Mouse (Mus musculus) midbrain, embryonic 13.5 days (tissue): ENCODE data around the gene 4933415A04Rik. TPM values are rescaled to one million over a fixed set of nuclear protein-coding genes. Genes with fewer than 3 reads are reported as not detected.

Source experiments
- ATAC-seq: fragments of 200-750 bp; cut with Nextera tagmentation; 2 replicates; pipeline ENCODE4 v1.8.0; 2017; ENCODE audit warnings: mild to moderate bottlenecking, moderate TSS enrichment, moderate library complexity
- H3K27ac ChIP-seq: fragments of 300-500 bp; sonication (generic); 2 replicates; pipeline ENCODE4 v1.5.1; 2015; ENCODE audit warnings: inconsistent platforms, mild to moderate bottlenecking, moderate library complexity
- H3K27me3 ChIP-seq: fragments of 300-500 bp; sonication (generic); 2 replicates; pipeline ENCODE4 v1.6.1; 2015; ENCODE audit warnings: mild to moderate bottlenecking, inconsistent platforms
- H3K36me3 ChIP-seq: fragments of 300-500 bp; sonication (generic); 2 replicates; pipeline ENCODE4 v1.6.1; 2015; ENCODE audit warnings: mild to moderate bottlenecking, inconsistent platforms
- H3K4me1 ChIP-seq: fragments of 300-500 bp; sonication (generic); replicated peaks from 2 replicates; pipeline ENCODE4 v1.6.1; 2015; ENCODE audit warnings: inconsistent platforms
- H3K4me2 ChIP-seq: fragments of 300-500 bp; sonication (generic); replicated peaks from 2 replicates; pipeline ENCODE4 v1.6.1; 2015; ENCODE audit warnings: moderate library complexity, mild to moderate bottlenecking, inconsistent platforms
- H3K4me3 ChIP-seq: fragments of 300-500 bp; sonication (generic); replicated peaks from 2 replicates; pipeline ENCODE4 v1.5.1; 2015; ENCODE audit warnings: mild to moderate bottlenecking, inconsistent platforms
- H3K9ac ChIP-seq: fragments of 300-500 bp; sonication (generic); replicated peaks from 2 replicates; pipeline ENCODE4 v1.6.1; 2015; ENCODE audit warnings: mild to moderate bottlenecking, inconsistent platforms
- H3K9me3 ChIP-seq: fragments of 300-500 bp; sonication (generic); 2 replicates; pipeline ENCODE4 v1.6.1; 2016; ENCODE audit warnings: mild to moderate bottlenecking, inconsistent platforms
- WGBS: fragments of 180-500 bp; shearing (Covaris S2); methylation state at CpG from one replicate; pipeline ENCODE4 v1.1.7; 2015; 5-methylcytosine and 5-hydroxymethylcytosine counted together
- polyA plus RNA-seq: library from polyadenylated mRNA; unstranded; fragments of >200 nt; fragmentation: Nextera tagmentation; extraction: Ambion mirVana; gene quantifications from 2 replicates; pipeline ENCODE4 v1.2.1, GENCODE M21; 2015

The 4933415A04Rik gene
- polyA plus RNA-seq, 1 experiment from 2014 or later = 7.2 TPM

DNA sequence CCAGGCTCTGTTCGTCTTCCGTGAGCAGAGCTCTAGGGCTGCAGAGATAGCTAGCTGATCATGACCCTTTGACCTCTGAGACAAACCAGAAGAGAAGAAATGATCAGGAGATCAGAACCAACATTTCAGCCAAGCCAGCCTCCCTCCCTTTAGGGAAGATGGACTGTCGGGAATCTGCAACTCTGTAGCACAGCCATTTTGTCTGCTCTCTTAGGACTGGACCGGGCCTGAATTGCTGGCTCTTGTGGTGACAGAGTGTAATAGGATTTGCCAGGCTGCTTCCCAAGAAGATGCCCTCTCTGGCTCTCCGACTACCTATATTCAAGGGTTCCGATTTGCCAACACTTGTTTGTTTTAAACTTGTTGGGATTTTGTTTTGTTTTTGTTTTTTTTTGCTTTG is 34.2 kb upstream of the 4933415A04Rik start:
- H3K27ac ChIP-seq = no peak overlapping the region
- no peak overlapping the region for H3K4me3 ChIP-seq
- no peak overlapping the region for H3K9ac ChIP-seq
- no peak overlapping the region for H3K4me2 ChIP-seq
- H3K36me3 ChIP-seq = peaks cover 14% of the 10 kb centered on the region
- H3K27me3 ChIP-seq = no peaks in the 10 kb centered on the region
- no peak for ATAC-seq
- H3K4me1 ChIP-seq = peaks cover 28% of the 10 kb centered on the region
- no peaks in the 10 kb centered on the region for H3K9me3 ChIP-seq
- WGBS = 61% methylated on average over 6 of the region's 6 CpGs

DNA sequence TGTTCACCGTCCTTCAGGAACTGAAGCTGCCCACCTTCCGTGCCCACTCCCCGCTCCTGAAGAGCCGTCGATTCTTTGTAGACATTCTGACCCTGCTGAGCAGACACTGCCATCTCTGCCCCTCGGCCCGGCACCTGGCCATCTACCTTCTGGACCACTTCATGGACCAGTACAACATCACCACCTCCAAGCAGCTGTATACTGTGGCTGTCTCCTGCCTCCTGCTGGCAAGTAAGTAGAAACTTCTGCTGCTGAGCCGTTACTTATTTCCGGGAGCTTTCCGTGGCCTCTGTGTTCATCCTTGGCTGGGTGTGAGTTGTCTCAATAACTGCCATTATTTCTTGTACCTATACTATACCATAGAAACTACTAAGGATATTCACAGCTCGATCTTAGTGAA is 30.3 kb upstream of the 4933415A04Rik start:
- Histone ChIP-seq H3K4me1 (peaks cover 17% of the 10 kb centered on the region), H3K27ac (no peak overlapping the region), H3K27me3 (no peaks in the 10 kb centered on the region), H3K4me2 (no peak overlapping the region), H3K36me3 (peaks cover 28% of the 10 kb centered on the region), H3K9me3 (no peaks in the 10 kb centered on the region), H3K4me3 (no peak overlapping the region), H3K9ac (no peak overlapping the region)
- 89% methylated on average over 11 of the region's 11 CpGs for WGBS
- no peak for ATAC-seq

DNA sequence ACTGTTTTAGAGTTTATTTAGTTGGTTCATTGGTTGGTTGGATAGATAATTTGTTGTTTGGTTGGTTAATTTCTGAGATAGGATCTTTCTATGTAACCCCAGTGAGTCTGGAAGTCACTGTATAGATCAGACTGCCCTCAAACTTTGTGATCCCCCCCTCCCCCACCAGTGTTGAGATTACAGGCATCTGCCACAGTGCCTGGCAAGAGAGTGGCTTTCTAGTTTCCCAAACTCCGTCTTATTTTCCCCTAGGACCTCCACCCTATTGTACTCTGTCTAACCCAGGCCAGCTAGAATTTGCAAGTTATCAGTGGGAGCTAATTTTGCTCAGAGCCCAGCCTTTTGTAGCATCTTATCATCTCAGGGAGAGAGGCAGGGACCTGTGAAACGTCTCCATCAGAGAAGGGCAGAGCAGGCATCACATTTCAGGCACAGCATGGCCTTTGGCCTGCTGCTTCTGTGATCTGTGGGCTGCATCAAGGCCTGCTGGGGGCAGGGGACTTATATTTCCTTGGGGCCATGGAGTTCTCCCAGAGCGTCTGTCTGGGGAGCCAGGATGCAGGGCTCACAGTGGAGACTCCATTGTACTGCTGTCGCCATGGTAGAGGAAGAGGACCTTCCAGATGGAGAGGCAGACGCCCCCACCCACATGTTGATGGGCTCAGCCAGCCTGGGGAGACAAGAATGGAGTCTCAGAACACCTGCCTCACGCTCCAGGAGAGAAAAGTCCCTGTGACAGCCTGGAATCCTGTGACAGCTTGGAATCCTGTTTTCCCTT is 27.1 kb upstream of the 4933415A04Rik start:
- ATAC-seq = peak; percentile 69
- Histone ChIP-seq H3K27ac (peak overlapping the region; percentile 81), H3K4me3 (no peak overlapping the region), H3K27me3 (no peaks in the 10 kb centered on the region), H3K9ac (0 out of 2 replicates have a peak overlapping the region, but pooled peaks have one; percentile 46), H3K4me1 (peaks cover 31% of the 10 kb centered on the region), H3K36me3 (peaks cover 28% of the 10 kb centered on the region), H3K4me2 (no peak overlapping the region), H3K9me3 (no peaks in the 10 kb centered on the region)
- 5% methylated on average over 6 of the region's 6 CpGs for WGBS

DNA sequence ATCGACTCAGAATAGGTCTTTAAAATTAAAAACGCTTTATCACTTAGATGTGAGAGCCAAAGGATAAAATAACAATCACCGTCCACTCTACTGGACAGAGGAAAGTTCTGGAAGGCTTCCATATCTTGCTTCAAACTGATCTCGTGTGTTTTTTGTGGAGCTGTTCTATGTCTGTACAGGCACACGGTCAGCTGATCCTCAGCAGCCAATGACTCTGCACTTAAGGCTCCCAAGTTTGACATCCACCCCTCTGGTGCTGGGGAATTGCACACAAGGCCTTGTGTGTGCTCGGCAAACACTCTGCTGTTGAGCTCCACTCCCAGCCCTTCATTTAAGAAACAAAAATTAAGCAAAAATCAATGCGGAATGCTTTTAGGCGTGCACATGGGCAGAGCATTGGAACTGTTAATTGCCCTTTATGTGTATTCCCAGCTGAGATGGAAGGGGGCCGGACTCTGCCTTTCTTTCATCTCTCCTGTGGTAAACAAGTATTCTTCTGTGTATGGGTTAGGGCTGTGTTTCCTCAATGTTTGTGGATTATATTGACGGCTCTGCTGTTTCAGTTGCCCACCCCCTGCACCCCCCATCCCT is 23.1 kb upstream of the 4933415A04Rik start:
- H3K36me3 ChIP-seq = peaks cover 3% of the 10 kb centered on the region; the same call in 1 of the 2 replicates

DNA sequence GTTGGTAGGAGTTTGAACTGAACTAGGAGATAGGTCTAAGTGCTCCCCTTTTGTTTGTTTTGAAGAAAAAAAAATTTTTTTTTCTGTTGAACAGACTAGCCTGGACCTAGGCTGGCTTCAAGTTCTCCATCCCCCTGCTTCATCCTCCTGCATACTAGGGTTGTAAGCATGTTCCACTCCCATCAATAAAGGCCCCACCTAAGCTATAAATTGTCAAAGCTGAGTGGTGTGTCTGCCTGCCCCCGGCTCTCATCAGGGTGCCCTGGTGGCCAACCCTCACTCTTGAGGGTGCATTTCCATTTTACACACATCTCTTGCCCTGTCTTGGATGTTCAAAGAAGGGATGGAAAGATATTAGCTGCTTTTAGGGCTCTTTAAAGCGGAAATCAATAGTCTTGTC is 21.4 kb upstream of the 4933415A04Rik start:
- peak; percentile 46 for ATAC-seq
- H3K9me3 ChIP-seq = no peaks in the 10 kb centered on the region
- no peaks in the 10 kb centered on the region for H3K27me3 ChIP-seq
- peaks cover 50% of the 10 kb centered on the region for H3K4me1 ChIP-seq
- no peak overlapping the region for H3K4me2 ChIP-seq
- H3K9ac ChIP-seq = 0 out of 2 replicates have a peak overlapping the region, but pooled peaks have one; percentile 16
- no peak overlapping the region for H3K4me3 ChIP-seq
- no peaks in the 10 kb centered on the region for H3K36me3 ChIP-seq
- H3K27ac ChIP-seq = peak overlapping the region; percentile 67; the same call in 1 of the 2 replicates
- WGBS = 21% methylated on average over 2 of the region's 2 CpGs

More for the DNA sequence above, 23.1 kb upstream of the 4933415A04Rik start:
- no peaks in the 10 kb centered on the region for H3K27me3 ChIP-seq
- peak overlapping the region; percentile 44; the same call in 1 of the 2 replicates for H3K27ac ChIP-seq
- H3K4me1 ChIP-seq = peaks cover 54% of the 10 kb centered on the region
- H3K9me3 ChIP-seq = no peaks in the 10 kb centered on the region
- 65% methylated on average over 10 of the region's 10 CpGs for WGBS
- H3K9ac ChIP-seq = no peak overlapping the region
- H3K4me3 ChIP-seq = no peak overlapping the region
- no peak for ATAC-seq
- H3K4me2 ChIP-seq = no peak overlapping the region

DNA sequence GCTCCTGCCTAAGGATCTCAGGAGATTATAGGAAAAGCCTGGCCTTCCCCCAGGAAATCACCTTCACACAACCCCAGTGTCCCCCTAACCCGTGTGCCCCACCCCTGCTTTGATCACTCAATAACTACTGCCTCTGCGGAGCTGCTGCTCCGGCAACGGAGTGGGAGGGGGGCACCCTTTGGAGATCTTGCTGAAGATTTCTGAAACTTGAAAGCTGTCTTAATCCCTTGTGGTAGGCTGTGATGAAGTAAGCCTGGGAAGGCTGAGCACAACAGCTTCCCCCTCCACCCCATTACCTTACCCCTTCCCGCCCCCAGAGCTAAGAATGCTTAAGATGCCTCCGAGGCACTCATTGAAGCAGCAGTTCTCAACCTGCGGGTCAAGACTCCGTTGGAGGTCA is 21.0 kb upstream of the 4933415A04Rik start:
- 5% methylated on average over 8 of the region's 8 CpGs for WGBS
- ATAC-seq = peak; percentile 73
- H3K4me2 ChIP-seq = no peak overlapping the region
- H3K27ac ChIP-seq = peak overlapping the region; percentile 67
- H3K36me3 ChIP-seq = no peaks in the 10 kb centered on the region
- 0 out of 2 replicates have a peak overlapping the region, but pooled peaks have one; percentile 16 for H3K9ac ChIP-seq
- no peaks in the 10 kb centered on the region for H3K9me3 ChIP-seq
- H3K4me1 ChIP-seq = peaks cover 50% of the 10 kb centered on the region
- no peak overlapping the region for H3K4me3 ChIP-seq
- H3K27me3 ChIP-seq = no peaks in the 10 kb centered on the region

DNA sequence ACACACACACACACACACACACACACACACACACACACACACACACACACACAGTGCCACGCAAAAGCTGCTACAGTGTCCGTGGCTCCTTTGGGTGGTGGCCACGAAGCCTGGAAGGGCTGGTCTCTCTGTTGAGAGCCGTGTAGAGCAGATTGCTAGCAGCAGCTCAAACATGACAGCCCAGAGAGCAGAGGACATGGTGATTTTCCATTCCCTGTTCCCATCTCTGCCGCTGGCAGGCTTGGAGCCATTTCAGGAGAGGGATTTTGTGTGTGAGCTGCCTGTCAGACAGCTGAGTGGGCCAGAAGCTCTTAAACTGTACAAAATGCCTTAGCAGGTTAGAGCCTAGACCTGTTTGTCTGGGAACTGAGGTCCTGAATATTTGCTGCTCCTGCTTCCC is 20.1 kb upstream of the 4933415A04Rik start:
- Histone ChIP-seq H3K27me3 (no peaks in the 10 kb centered on the region), H3K4me2 (no peak overlapping the region), H3K4me1 (peaks cover 56% of the 10 kb centered on the region), H3K9me3 (no peaks in the 10 kb centered on the region), H3K36me3 (no peaks in the 10 kb centered on the region), H3K27ac (peak overlapping the region; percentile 67), H3K4me3 (no peak overlapping the region), H3K9ac (no peak overlapping the region)
- 52% methylated on average over 5 of the region's 5 CpGs for WGBS
- ATAC-seq = no peak

DNA sequence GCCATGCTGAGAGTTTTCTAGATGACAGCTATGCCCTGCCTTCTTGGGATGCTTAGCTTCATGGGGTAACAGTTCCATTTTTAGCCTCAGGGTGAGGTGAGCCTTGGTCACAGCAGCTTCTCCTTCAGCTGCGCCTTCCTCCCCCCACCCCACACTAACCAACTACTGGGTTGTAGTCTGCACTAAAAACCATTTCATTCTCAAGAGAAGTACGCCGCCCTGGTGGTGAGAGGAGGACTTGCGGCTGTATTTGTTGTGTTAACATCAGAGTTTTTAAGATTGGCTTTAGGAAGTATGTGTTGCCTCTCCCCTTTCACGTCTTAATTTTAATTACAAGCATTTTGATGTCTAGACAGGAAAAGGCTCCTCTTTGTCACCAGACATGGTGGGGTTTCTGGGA is 18.6 kb upstream of the 4933415A04Rik start:
- ATAC-seq = no peak
- 62% methylated on average over 5 of the region's 5 CpGs for WGBS
- no peak overlapping the region for H3K4me3 ChIP-seq
- peaks cover 65% of the 10 kb centered on the region for H3K4me1 ChIP-seq
- H3K27ac ChIP-seq = no peak overlapping the region
- H3K27me3 ChIP-seq = no peaks in the 10 kb centered on the region
- H3K9ac ChIP-seq = no peak overlapping the region
- no peak overlapping the region for H3K4me2 ChIP-seq
- no peaks in the 10 kb centered on the region for H3K36me3 ChIP-seq
- no peaks in the 10 kb centered on the region for H3K9me3 ChIP-seq

DNA sequence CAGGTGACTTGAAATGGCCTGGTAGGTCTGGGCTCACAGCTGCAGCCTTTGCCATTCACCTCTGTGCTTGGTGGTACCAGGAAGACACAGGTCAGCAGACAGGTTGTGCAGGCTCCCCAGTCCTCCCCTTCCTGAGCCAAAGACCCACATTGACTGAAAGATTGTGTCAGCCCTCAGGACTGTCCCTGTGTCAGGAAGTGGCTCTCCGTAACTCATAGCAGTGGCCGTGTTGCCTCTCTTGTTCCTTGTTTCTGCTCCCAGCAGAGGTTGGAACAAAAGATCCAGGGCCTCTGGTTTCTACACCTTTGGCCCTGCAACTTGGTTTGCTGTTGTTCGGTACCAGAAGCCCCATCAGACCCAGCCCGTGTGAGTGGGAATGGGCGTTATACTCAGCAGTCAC is 17.7 kb upstream of the 4933415A04Rik start:
- Histone ChIP-seq H3K4me3 (no peak overlapping the region), H3K4me1 (peaks cover 56% of the 10 kb centered on the region), H3K4me2 (no peak overlapping the region), H3K9ac (no peak overlapping the region), H3K9me3 (no peaks in the 10 kb centered on the region), H3K36me3 (no peaks in the 10 kb centered on the region), H3K27me3 (no peaks in the 10 kb centered on the region), H3K27ac (peak overlapping the region; percentile 52)
- 83% methylated on average over 5 of the region's 5 CpGs for WGBS
- ATAC-seq = no peak

DNA sequence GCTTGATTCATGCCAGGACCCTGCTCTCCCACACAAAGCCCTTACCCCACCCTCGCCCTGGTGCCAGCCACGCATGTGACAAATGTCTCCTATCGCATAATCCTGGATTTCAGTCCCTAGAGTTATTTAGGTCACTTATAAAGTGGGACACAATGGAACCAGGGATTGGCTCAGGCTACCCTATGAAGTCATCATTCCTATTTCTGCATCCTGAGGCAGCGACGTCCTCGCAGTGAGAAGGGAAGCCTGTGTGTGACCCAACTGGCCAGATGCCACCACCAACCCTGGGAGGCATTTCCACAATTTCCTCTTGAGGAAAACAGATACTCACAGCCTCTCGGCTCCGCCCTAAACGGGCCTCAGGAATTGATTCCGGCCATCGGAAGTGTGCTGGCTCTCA is 17.2 kb upstream of the 4933415A04Rik start:
- Histone ChIP-seq H3K9ac (no peak overlapping the region), H3K36me3 (no peaks in the 10 kb centered on the region), H3K4me1 (peaks cover 52% of the 10 kb centered on the region), H3K4me2 (no peak overlapping the region), H3K27ac (peak overlapping the region; percentile 52; the same call in 1 of the 2 replicates), H3K9me3 (no peaks in the 10 kb centered on the region), H3K4me3 (no peak overlapping the region), H3K27me3 (no peaks in the 10 kb centered on the region)
- 77% methylated on average over 11 of the region's 11 CpGs for WGBS
- ATAC-seq = no peak

DNA sequence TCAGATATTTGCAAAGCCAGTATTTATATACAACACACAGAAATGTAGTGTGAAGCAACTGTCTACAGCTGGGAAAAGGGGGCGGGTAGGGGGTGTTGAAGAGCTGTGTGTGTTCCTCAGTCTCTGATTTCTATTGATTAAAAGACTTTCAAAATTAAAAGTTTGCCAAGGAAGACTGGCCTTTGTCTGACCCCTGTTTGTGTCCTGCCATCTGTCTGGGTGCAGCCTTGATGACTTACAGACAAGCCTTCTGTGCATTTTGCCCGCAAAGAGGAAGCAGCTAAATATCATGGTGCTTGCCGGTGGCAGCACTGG is 11.8 kb upstream of the 4933415A04Rik start:
- peak overlapping the region; percentile 40 for H3K4me2 ChIP-seq
- no peak overlapping the region for H3K4me3 ChIP-seq
- WGBS = 8% methylated on average over 3 of the region's 3 CpGs
- H3K27ac ChIP-seq = peak overlapping the region; percentile 94
- peak overlapping the region; percentile 21; the same call in 1 of the 2 replicates for H3K9ac ChIP-seq
- H3K4me1 ChIP-seq = peaks cover 48% of the 10 kb centered on the region
- no peaks in the 10 kb centered on the region for H3K27me3 ChIP-seq
- peaks cover 4% of the 10 kb centered on the region for H3K36me3 ChIP-seq
- no peaks in the 10 kb centered on the region for H3K9me3 ChIP-seq
- ATAC-seq = no peak

DNA sequence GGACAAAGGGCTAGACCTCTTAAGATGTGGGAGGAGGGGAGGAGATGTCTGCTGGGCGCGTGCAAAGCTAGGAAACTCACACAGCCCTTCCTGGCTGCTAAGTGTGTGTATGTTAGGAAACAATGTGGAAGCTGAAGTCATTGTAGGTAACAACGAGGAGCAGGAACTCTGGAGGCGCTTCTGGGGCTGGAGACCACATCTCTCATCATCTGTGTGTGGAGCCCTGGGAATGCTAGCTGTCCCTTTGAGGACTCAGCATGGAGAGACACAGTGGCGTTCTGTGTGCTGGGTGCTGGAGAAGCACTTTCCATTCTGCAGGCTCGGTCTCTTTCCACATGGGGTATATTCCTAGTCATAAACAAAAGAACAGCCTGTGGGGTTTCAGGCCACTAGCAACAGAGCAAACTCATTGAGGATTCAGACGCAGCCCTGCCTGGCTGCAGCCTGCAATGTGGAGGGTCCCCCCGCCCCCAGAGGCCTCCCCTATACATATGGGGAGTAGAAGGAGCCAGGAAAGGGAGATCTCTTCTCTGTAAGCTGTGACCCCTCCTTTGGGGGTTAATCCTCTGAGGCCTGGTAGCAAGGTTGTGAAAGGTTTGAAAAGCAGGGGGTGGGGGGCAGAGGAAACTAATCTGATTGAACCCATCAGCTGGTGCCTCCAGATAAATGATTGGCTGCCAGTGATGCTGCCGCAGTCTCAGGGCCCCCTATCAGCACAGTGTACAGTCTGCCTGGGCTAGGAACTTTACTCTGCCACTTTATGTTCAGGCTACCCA is 11.3 kb upstream of the 4933415A04Rik start:
- Histone ChIP-seq H3K27ac (peak overlapping the region; percentile 94), H3K36me3 (peaks cover 8% of the 10 kb centered on the region), H3K4me3 (no peak overlapping the region), H3K4me1 (peaks cover 43% of the 10 kb centered on the region), H3K4me2 (peak overlapping the region; percentile 40), H3K9me3 (no peaks in the 10 kb centered on the region), H3K9ac (peak overlapping the region; percentile 21), H3K27me3 (no peaks in the 10 kb centered on the region)
- peak; percentile 96 for ATAC-seq
- 1% methylated on average over 9 of the region's 9 CpGs for WGBS
